Mouse (Mus musculus): ENCODE measurements around the gene Prmt7.

The Prmt7 gene

GRCm38 (mm10) chr8:106288732-106289131, 78.0 kb downstream of the Prmt7 start:
- DNase-seq (ENCODE audit: low spot score in 2 of 2): no peak

GRCm38 (mm10) chr8:106289464-106289863, 78.7 kb downstream of the Prmt7 start:
- no peak for DNase-seq (ENCODE audit: low spot score in 2 of 2)

GRCm38 (mm10) chr8:106292484-106293396, 82.0 kb downstream of the Prmt7 start:
- DNase-seq (ENCODE audit: low spot score in 2 of 2): no peak

GRCm38 (mm10) chr8:106298261-106298660, 87.5 kb downstream of the Prmt7 start:
- no peak for DNase-seq (ENCODE audit: low spot score in 2 of 2)

- DNase-seq (ENCODE audit: low spot score in 2 of 2): no peak
These were observed 88.1 kb downstream of the Prmt7 start for GRCm38 (mm10) chr8:106298846-106299245.

- no peak for DNase-seq (ENCODE audit: low spot score in 2 of 2)
These were observed 89.0 kb downstream of the Prmt7 start for GRCm38 (mm10) chr8:106299686-106300085.

- no peak for DNase-seq (ENCODE audit: low spot score in 2 of 2)
These were observed 90.3 kb downstream of the Prmt7 start for GRCm38 (mm10) chr8:106300739-106301715.

Measured in urinary bladder, postnatal 36 days (tissue).